Mouse (Mus musculus) forebrain, postnatal 0 days (tissue): ENCODE data around the gene Wscd1. TPM values are rescaled to one million over a fixed set of nuclear protein-coding genes. Genes with fewer than 3 reads are reported as not detected.

Experiments used
- ATAC-seq: fragments of 200-750 bp; cut with Nextera tagmentation; 2 replicates; pipeline ENCODE4 v1.8.0; 2017; ENCODE audit warnings: mild to moderate bottlenecking, moderate library complexity
- DNase-seq: peaks from one replicate; pipeline ENCODE4 v3.0.0-alpha.2; 2015
- H3K27ac ChIP-seq: fragments of 300-500 bp; sonication (generic); 2 replicates; pipeline ENCODE4 v1.5.1; 2014; ENCODE audit warnings: low read depth, mild to moderate bottlenecking, antibody characterized with exemption, low read length, moderate library complexity, mixed read lengths
- H3K27me3 ChIP-seq: fragments of 300-500 bp; sonication (generic); 2 replicates; pipeline ENCODE4 v1.6.1; 2014; ENCODE audit warnings: mild to moderate bottlenecking, low read length, mixed read lengths; ENCODE audit not compliant: insufficient read depth
- H3K36me3 ChIP-seq: fragments of 300-500 bp; sonication (generic); 2 replicates; pipeline ENCODE4 v1.6.1; 2014; ENCODE audit warnings: mild to moderate bottlenecking, moderate library complexity; ENCODE audit not compliant: insufficient read depth
- H3K4me1 ChIP-seq: fragments of 300-500 bp; sonication (generic); 2 replicates; pipeline ENCODE4 v1.6.1; 2014; ENCODE audit warnings: antibody characterized with exemption; ENCODE audit not compliant: insufficient read depth
- H3K4me2 ChIP-seq: fragments of 300-500 bp; sonication (generic); 2 replicates; pipeline ENCODE4 v1.6.1; 2014; ENCODE audit warnings: low read depth, mild to moderate bottlenecking, moderate library complexity
- H3K4me3 ChIP-seq: fragments of 300-500 bp; sonication (generic); 2 replicates; pipeline ENCODE4 v1.5.1; 2014; ENCODE audit warnings: low read depth, low read length, mixed read lengths
- H3K9ac ChIP-seq: fragments of 300-500 bp; sonication (generic); 2 replicates; pipeline ENCODE4 v1.6.1; 2014; ENCODE audit warnings: mild to moderate bottlenecking
- H3K9me3 ChIP-seq: fragments of 300-500 bp; sonication (generic); 2 replicates; pipeline ENCODE4 v1.6.1; 2016; ENCODE audit warnings: low read length
- CTCF ChIP-seq: sonication (generic); IDR thresholded peaks from 2 replicates; pipeline ENCODE4 v1.5.1; 2016; ENCODE audit warnings: antibody characterized with exemption, control low read depth, low read depth
- WGBS: fragments of 180-500 bp; shearing (Covaris S2); extraction: QIAGEN DNeasy Blood & Tissue Kit; methylation state at CpG from one replicate; pipeline ENCODE4 v1.1.7; 2014; 5-methylcytosine and 5-hydroxymethylcytosine counted together
- polyA plus RNA-seq: library from polyadenylated mRNA; unstranded; fragments of >200 nt; fragmentation: Nextera tagmentation; extraction: Ambion mirVana; gene quantifications from 2 replicates; pipeline ENCODE4 v1.2.1, GENCODE M21; 2015
- total RNA-seq: library from RNA; depleted of rRNA; stranded (reverse); fragments of >200 nt; gene quantifications from 2 replicates; pipeline ENCODE4 v1.2.3, GENCODE M21; 2014

The Wscd1 gene
- total and polyA plus RNA-seq, 2 experiments from 2014 or later: 63.1 to 91.6 TPM

GRCm38 (mm10) chr11:71758211-71759110, 8.7 kb downstream of the Wscd1 start:
- ATAC-seq (peak; percentile 94), DNase-seq (peak; percentile 81)
- Histone ChIP-seq H3K4me3 (no peak overlapping the region), H3K27me3 (no peaks in the 10 kb centered on the region), H3K36me3 (peaks cover 4% of the 10 kb centered on the region; the same call in 1 of the 2 replicates), H3K27ac (peak overlapping the region; percentile 74), H3K4me2 (peak overlapping the region; percentile 6; the same call in 1 of the 2 replicates), H3K4me1 (peaks cover 37% of the 10 kb centered on the region), H3K9ac (0 out of 2 replicates have a peak overlapping the region, but pooled peaks have one; percentile 6), H3K9me3 (no peaks in the 10 kb centered on the region)
- 13% methylated on average over 21 of the region's 21 CpGs for WGBS
- TF ChIP-seq CTCF: no peak

- Histone ChIP-seq H3K27me3 (no peaks in the 10 kb centered on the region), H3K4me3 (no peak overlapping the region), H3K27ac (no peak overlapping the region), H3K36me3 (peaks cover 10% of the 10 kb centered on the region), H3K4me2 (no peak overlapping the region), H3K9me3 (no peaks in the 10 kb centered on the region), H3K9ac (no peak overlapping the region), H3K4me1 (peaks cover 26% of the 10 kb centered on the region; the same call in 1 of the 2 replicates)
- no peak for DNase-seq
- TF ChIP-seq CTCF: no peak
- WGBS: 82% methylated on average over 9 of the region's 9 CpGs
- no peak for ATAC-seq
These were observed 11.3 kb downstream of the Wscd1 start for GRCm38 (mm10) chr11:71760991-71761390.

GRCm38 (mm10) chr11:71763154-71763553, 13.4 kb downstream of the Wscd1 start:
- Histone ChIP-seq H3K4me3 (no peak overlapping the region), H3K9ac (no peak overlapping the region), H3K4me2 (no peak overlapping the region), H3K4me1 (peaks cover 18% of the 10 kb centered on the region; the same call in 1 of the 2 replicates), H3K27me3 (no peaks in the 10 kb centered on the region), H3K9me3 (no peaks in the 10 kb centered on the region), H3K27ac (0 out of 2 replicates have a peak overlapping the region, but pooled peaks have one; percentile 5), H3K36me3 (peaks cover 26% of the 10 kb centered on the region)
- ATAC-seq (peak; percentile 68), DNase-seq (peak; percentile 59)
- no peak for TF ChIP-seq CTCF
- 9% methylated on average over 5 of the region's 5 CpGs for WGBS

DNA sequence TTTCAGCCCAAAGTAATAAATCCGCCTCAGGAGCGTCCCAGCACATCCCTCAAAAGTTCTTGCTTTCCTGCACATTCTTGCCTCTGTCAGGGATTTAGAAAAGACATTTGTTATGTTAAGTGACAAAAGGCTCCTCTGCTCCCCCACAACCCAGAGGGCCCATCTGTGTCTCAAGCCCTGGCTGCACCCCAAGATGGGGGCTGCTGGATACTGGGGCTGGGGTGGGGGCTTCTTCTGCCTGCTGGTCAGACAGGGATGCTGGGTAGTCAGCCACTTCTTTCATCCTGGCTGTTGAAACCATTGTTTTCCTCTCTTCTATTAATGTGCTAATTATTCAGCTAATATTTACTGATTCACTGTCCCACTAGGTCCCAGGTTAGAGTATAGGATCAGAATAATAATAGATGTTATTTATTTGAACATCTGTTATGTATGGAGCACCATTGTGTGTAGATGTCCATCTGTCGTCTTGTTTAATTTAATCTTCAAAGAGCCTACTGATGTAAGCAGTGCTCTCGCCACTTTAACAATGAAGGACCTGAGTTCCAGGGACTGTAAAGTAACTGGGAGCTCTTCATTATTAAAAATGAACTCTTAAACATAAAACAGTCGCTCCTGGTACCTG, 14.0 kb downstream of the Wscd1 start:
- H3K9me3 ChIP-seq: no peaks in the 10 kb centered on the region
- no peak for TF ChIP-seq CTCF
- no peak for DNase-seq
- peak overlapping the region; percentile 5; the same call in 1 of the 2 replicates for H3K27ac ChIP-seq
- peaks cover 12% of the 10 kb centered on the region; the same call in 1 of the 2 replicates for H3K4me1 ChIP-seq
- no peak overlapping the region for H3K4me3 ChIP-seq
- no peak overlapping the region for H3K4me2 ChIP-seq
- peaks cover 26% of the 10 kb centered on the region for H3K36me3 ChIP-seq
- H3K9ac ChIP-seq: no peak overlapping the region
- no peak; the same call in 1 of the 2 replicates for ATAC-seq
- WGBS: 25% methylated on average over 5 of the region's 5 CpGs
- no peaks in the 10 kb centered on the region for H3K27me3 ChIP-seq

GRCm38 (mm10) chr11:71764743-71765142, 15.0 kb downstream of the Wscd1 start:
- Histone ChIP-seq H3K27me3 (no peaks in the 10 kb centered on the region), H3K4me2 (no peak overlapping the region), H3K27ac (no peak overlapping the region), H3K4me3 (no peak overlapping the region), H3K4me1 (peaks cover 9% of the 10 kb centered on the region; the same call in 1 of the 2 replicates), H3K36me3 (peaks cover 33% of the 10 kb centered on the region), H3K9me3 (no peaks in the 10 kb centered on the region), H3K9ac (no peak overlapping the region)
- DNase-seq: no peak
- TF ChIP-seq CTCF: no peak
- ATAC-seq: no peak
- WGBS: 85% methylated on average over 2 of the region's 2 CpGs

GRCm38 (mm10) chr11:71765335-71765734, 15.6 kb downstream of the Wscd1 start:
- Histone ChIP-seq H3K4me2 (no peak overlapping the region), H3K9me3 (no peaks in the 10 kb centered on the region), H3K27me3 (no peaks in the 10 kb centered on the region), H3K36me3 (peaks cover 37% of the 10 kb centered on the region), H3K27ac (no peak overlapping the region), H3K9ac (no peak overlapping the region), H3K4me3 (no peak overlapping the region), H3K4me1 (peaks cover 9% of the 10 kb centered on the region; the same call in 1 of the 2 replicates)
- TF ChIP-seq CTCF: no peak
- WGBS: 71% methylated on average over 6 of the region's 6 CpGs
- no peak for DNase-seq
- no peak for ATAC-seq
